Mouse (Mus musculus) heart, postnatal 0 days (tissue): ENCODE measurements around the gene Rnf185. TPM values are rescaled to one million over a fixed set of nuclear protein-coding genes. Genes with fewer than 3 reads are reported as not detected.

Experiments used
- ATAC-seq: fragments of 200-750 bp; cut with Nextera tagmentation; 2 replicates; pipeline ENCODE4 v1.8.0; 2017; ENCODE audit warnings: low read depth, moderate number of reproducible peaks, moderate library complexity; ENCODE audit not compliant: insufficient read depth
- DNase-seq: peaks from one replicate; pipeline ENCODE4 v3.0.0-alpha.2; 2016; ENCODE audit warnings: low spot score
- H3K27ac ChIP-seq: fragments of 300-500 bp; sonication (generic); 2 replicates; pipeline ENCODE4 v1.5.1; 2014; ENCODE audit warnings: low read depth, mild to moderate bottlenecking
- H3K27me3 ChIP-seq: fragments of 300-500 bp; sonication (generic); 2 replicates; pipeline ENCODE4 v1.6.1; 2014; ENCODE audit warnings: low read length, mixed read lengths; ENCODE audit not compliant: control insufficient read depth, insufficient read depth
- H3K36me3 ChIP-seq: fragments of 300-500 bp; sonication (generic); replicated peaks from 2 replicates; pipeline ENCODE4 v1.6.1; 2014; ENCODE audit warnings: low read length, mixed read lengths; ENCODE audit not compliant: control insufficient read depth, insufficient read depth
- H3K4me1 ChIP-seq: fragments of 300-500 bp; sonication (generic); 2 replicates; pipeline ENCODE4 v1.6.1; 2014; ENCODE audit warnings: antibody characterized with exemption; ENCODE audit not compliant: control insufficient read depth, insufficient read depth
- H3K4me2 ChIP-seq: fragments of 300-500 bp; sonication (generic); 2 replicates; pipeline ENCODE4 v1.6.1; 2014; ENCODE audit warnings: low read depth, mild to moderate bottlenecking, low read length, moderate library complexity
- H3K4me3 ChIP-seq: fragments of 300-500 bp; sonication (generic); 2 replicates; pipeline ENCODE4 v1.5.1; 2014; ENCODE audit warnings: low read depth, low read length
- H3K9ac ChIP-seq: fragments of 300-500 bp; sonication (generic); replicated peaks from 2 replicates; pipeline ENCODE4 v1.6.1; 2014; ENCODE audit warnings: low read depth, low read length, mixed read lengths
- H3K9me3 ChIP-seq: fragments of 300-500 bp; sonication (generic); replicated peaks from 2 replicates; pipeline ENCODE4 v1.6.1; 2016; ENCODE audit warnings: low read length; ENCODE audit not compliant: control insufficient read depth
- CTCF ChIP-seq: IDR thresholded peaks from 2 replicates; pipeline ENCODE4 v1.5.1; 2016; ENCODE audit warnings: antibody characterized with exemption, control low read depth, low read depth
- EP300 ChIP-seq: IDR thresholded peaks from 2 replicates; pipeline ENCODE4 v1.6.1; 2016; ENCODE audit warnings: antibody characterized with exemption, low read depth
- WGBS: fragments of 180-500 bp; shearing (Covaris S2); extraction: QIAGEN DNeasy Blood & Tissue Kit; methylation state at CpG from one replicate; pipeline ENCODE4 v1.1.7; 2014; 5-methylcytosine and 5-hydroxymethylcytosine counted together
- polyA plus RNA-seq: library from polyadenylated mRNA; unstranded; fragments of >200 nt; fragmentation: Nextera tagmentation; extraction: Ambion mirVana; gene quantifications from 2 replicates; pipeline ENCODE4 v1.2.1, GENCODE M21; 2015
- total RNA-seq: library from RNA; depleted of rRNA; stranded (reverse); fragments of >200 nt; gene quantifications from 2 replicates; pipeline ENCODE4 v1.2.3, GENCODE M21; 2014; ENCODE audit warnings: low replicate concordance

Rnf185 gene
- total and polyA plus RNA-seq, 2 experiments from 2014 or later: 23.6 to 41.2 TPM

GRCm38 (mm10) chr11:3428632-3429031 lies 23.5 kb downstream of the Rnf185 start:
- Histone ChIP-seq H3K9me3 (no peaks in the 10 kb centered on the region), H3K4me3 (no peak overlapping the region), H3K4me2 (no peak overlapping the region), H3K9ac (no peak overlapping the region), H3K27me3 (no peaks in the 10 kb centered on the region), H3K4me1 (peaks cover 2% of the 10 kb centered on the region; the same call in 1 of the 2 replicates), H3K36me3 (peaks cover 33% of the 10 kb centered on the region), H3K27ac (no peak overlapping the region)
- WGBS: 77% methylated on average over 7 of the region's 7 CpGs
- no peak for DNase-seq
- ATAC-seq: no peak
- TF ChIP-seq CTCF (no peak), EP300 (no peak)

GRCm38 (mm10) chr11:3427697-3428230 lies 24.4 kb downstream of the Rnf185 start:
- 68% methylated on average over 3 of the region's 3 CpGs for WGBS
- no peak overlapping the region for H3K27ac ChIP-seq
- H3K4me2 ChIP-seq: no peak overlapping the region
- no peak for ATAC-seq
- H3K36me3 ChIP-seq: peaks cover 39% of the 10 kb centered on the region
- H3K4me1 ChIP-seq: no peaks in the 10 kb centered on the region
- no peak for DNase-seq
- H3K27me3 ChIP-seq: no peaks in the 10 kb centered on the region
- H3K9me3 ChIP-seq: no peaks in the 10 kb centered on the region
- TF ChIP-seq EP300 (no peak), CTCF (no peak)
- H3K4me3 ChIP-seq: no peak overlapping the region
- no peak overlapping the region for H3K9ac ChIP-seq

- TF ChIP-seq EP300: no peak
- TF ChIP-seq CTCF: no peak
Observed at GRCm38 (mm10) chr11:3422242-3422641, 29.9 kb downstream of the Rnf185 start.

GRCm38 (mm10) chr11:3418741-3419140 lies 33.4 kb downstream of the Rnf185 start:
- WGBS: 62% methylated on average over 4 of the region's 4 CpGs
- Histone ChIP-seq H3K4me1 (no peaks in the 10 kb centered on the region), H3K4me2 (no peak overlapping the region), H3K9ac (no peak overlapping the region), H3K36me3 (peaks cover 61% of the 10 kb centered on the region), H3K9me3 (no peaks in the 10 kb centered on the region), H3K27ac (peak overlapping the region; percentile 72), H3K4me3 (no peak overlapping the region), H3K27me3 (no peaks in the 10 kb centered on the region)
- TF ChIP-seq CTCF: no peak
- TF ChIP-seq EP300: no peak
- ATAC-seq (no peak), DNase-seq (peak; percentile 30)

More at GRCm38 (mm10) chr11:3422242-3422641, 29.9 kb downstream of the Rnf185 start:
- H3K4me2 ChIP-seq: no peak overlapping the region
- H3K9ac ChIP-seq: no peak overlapping the region
- H3K4me1 ChIP-seq: no peaks in the 10 kb centered on the region
- no peaks in the 10 kb centered on the region for H3K9me3 ChIP-seq
- no peak for DNase-seq
- H3K36me3 ChIP-seq: peaks cover 64% of the 10 kb centered on the region
- WGBS: 62% methylated on average over 4 of the region's 4 CpGs
- H3K4me3 ChIP-seq: no peak overlapping the region
- H3K27me3 ChIP-seq: no peaks in the 10 kb centered on the region
- ATAC-seq: no peak
- H3K27ac ChIP-seq: no peak overlapping the region

GRCm38 (mm10) chr11:3417795-3418194 lies 34.4 kb downstream of the Rnf185 start:
- no peak for TF ChIP-seq CTCF
- no peak for TF ChIP-seq EP300
- H3K4me3 ChIP-seq: no peak overlapping the region
- H3K27ac ChIP-seq: peak overlapping the region; percentile 57; the same call in 1 of the 2 replicates
- DNase-seq: no peak
- peaks cover 56% of the 10 kb centered on the region for H3K36me3 ChIP-seq
- no peak overlapping the region for H3K9ac ChIP-seq
- 67% methylated on average over 6 of the region's 6 CpGs for WGBS
- ATAC-seq: no peak; the same call in 1 of the 2 replicates
- H3K27me3 ChIP-seq: no peaks in the 10 kb centered on the region
- H3K4me2 ChIP-seq: no peak overlapping the region
- no peaks in the 10 kb centered on the region for H3K4me1 ChIP-seq
- H3K9me3 ChIP-seq: no peaks in the 10 kb centered on the region

GRCm38 (mm10) chr11:3416399-3416798 lies 35.8 kb downstream of the Rnf185 start:
- TF ChIP-seq EP300 (no peak), CTCF (no peak)
- WGBS: 91% methylated on average over 3 of the region's 3 CpGs
- Histone ChIP-seq H3K27ac (no peak overlapping the region), H3K4me1 (no peaks in the 10 kb centered on the region), H3K27me3 (no peaks in the 10 kb centered on the region), H3K4me2 (no peak overlapping the region), H3K9ac (no peak overlapping the region), H3K4me3 (no peak overlapping the region), H3K9me3 (no peaks in the 10 kb centered on the region), H3K36me3 (peaks cover 55% of the 10 kb centered on the region)
- DNase-seq (no peak), ATAC-seq (no peak)
